Mouse (Mus musculus) CH12.LX (cell line): ENCODE data around the gene Ptch2. TPM values are rescaled to one million over a fixed set of nuclear protein-coding genes. Genes with fewer than 3 reads are reported as not detected.
A peak's percentile ranks its signal among the peaks of the same experiment; 100 is the strongest.

Experiments used
- DNase-seq: peaks from one replicate; pipeline ENCODE4 v3.0.0-alpha.2; 2013; ENCODE audit errors: extremely low read depth
- H3K27ac ChIP-seq: 2 replicates; pipeline ENCODE4 v1.5.1; 2012; ENCODE audit warnings: low read depth, mild to moderate bottlenecking, control low read depth, moderate library complexity; ENCODE audit not compliant: insufficient read depth
- H3K27me3 ChIP-seq: replicated peaks from 2 replicates; pipeline ENCODE3; 2012; ENCODE audit warnings: inconsistent platforms
- H3K36me3 ChIP-seq, 2 experiments: replicated peaks in 1 of 2; 2 replicates each; pipeline versions ENCODE3 to v1.6.1; 2012; ENCODE audit warnings: inconsistent platforms in 1 of 2, low read length in 1 of 2, mild to moderate bottlenecking in 1 of 2, mixed read lengths in 1 of 2, moderate library complexity in 1 of 2; ENCODE audit not compliant: control insufficient read depth in 1 of 2, insufficient read depth in 1 of 2
- H3K4me1 ChIP-seq, 2 experiments: 2 replicates each; pipeline ENCODE4 v1.6.1; 2012; ENCODE audit warnings: inconsistent platforms in 1 of 2, moderate library complexity in 1 of 2; ENCODE audit not compliant: insufficient read depth in 2 of 2, control insufficient read depth in 1 of 2
- H3K4me2 ChIP-seq: 2 replicates; pipeline ENCODE4 v1.6.1; 2012; ENCODE audit warnings: low read depth, mild to moderate bottlenecking, control low read depth; ENCODE audit not compliant: poor library complexity, insufficient read depth, severe bottlenecking
- H3K4me3 ChIP-seq, 3 experiments: fragments of 150-350 bp in 1 of 3; sonication (generic) in 1 of 3; replicated peaks in 1 of 3; 2 replicates each; pipeline versions ENCODE3 to v1.5.1; 2011 to 2012; ENCODE audit warnings: low read depth in 2 of 3, low read length in 2 of 3, mild to moderate bottlenecking in 2 of 3, moderate library complexity in 2 of 3, control low read depth in 1 of 3, improper control_type of control experiment in 1 of 3, inconsistent platforms in 1 of 3, mixed read lengths in 1 of 3; ENCODE audit not compliant: poor library complexity in 1 of 3
- H3K79me2 ChIP-seq: replicated peaks from 2 replicates; pipeline ENCODE4 v1.6.1; 2012; ENCODE audit warnings: mild to moderate bottlenecking, moderate library complexity; ENCODE audit not compliant: control insufficient read depth, poor library complexity, insufficient read depth, severe bottlenecking; ENCODE audit errors: extremely low read depth
- H3K9ac ChIP-seq: 2 replicates; pipeline ENCODE4 v1.6.1; 2012; ENCODE audit warnings: low read depth, mild to moderate bottlenecking, control low read depth, moderate library complexity; ENCODE audit not compliant: insufficient read depth
- H3K9me3 ChIP-seq: replicated peaks from 2 replicates; pipeline ENCODE3; 2012; ENCODE audit warnings: low read length, inconsistent platforms, mixed read lengths
- CHD1 ChIP-seq: IDR thresholded peaks from 2 replicates; pipeline ENCODE4 v1.6.1; 2012; ENCODE audit warnings: low read depth, low read length, improper control_type of control experiment, inconsistent platforms
- CHD2 ChIP-seq: IDR thresholded peaks from 2 replicates; pipeline ENCODE4 v1.6.1; 2011; ENCODE audit warnings: low read length, improper control_type of control experiment
- CTCF ChIP-seq, 2 experiments: IDR thresholded peaks in 1 of 2; conservative IDR thresholded peaks in 1 of 2; 2 replicates each; pipeline ENCODE4 v1.5.1; 2011 to 2012; ENCODE audit warnings: low read depth in 2 of 2, low read length in 2 of 2, improper control_type of control experiment in 1 of 2, inconsistent platforms in 1 of 2, mild to moderate bottlenecking in 1 of 2, moderate library complexity in 1 of 2
- ELF1 ChIP-seq: IDR thresholded peaks from 2 replicates; pipeline ENCODE4 v1.6.1; 2014; ENCODE audit warnings: low read depth, mild to moderate bottlenecking, inconsistent platforms, low read length, improper control_type of control experiment
- EP300 ChIP-seq: IDR thresholded peaks from 2 replicates; pipeline ENCODE4 v1.6.1; 2011; ENCODE audit warnings: low read length, improper control_type of control experiment
- ETS1 ChIP-seq: conservative IDR thresholded peaks from 2 replicates; pipeline ENCODE4 v1.6.1; 2012; ENCODE audit warnings: low read depth, mild to moderate bottlenecking, inconsistent platforms, low read length, improper control_type of control experiment, moderate library complexity
- GABPA ChIP-seq: IDR thresholded peaks from 2 replicates; pipeline ENCODE4 v1.6.1; 2012; ENCODE audit warnings: low read depth, low read length, improper control_type of control experiment, inconsistent platforms; ENCODE audit not compliant: insufficient replicate concordance
- HCFC1 ChIP-seq: IDR thresholded peaks from 2 replicates; pipeline ENCODE4 v1.6.1; 2012; ENCODE audit warnings: low read depth, mild to moderate bottlenecking, inconsistent platforms, low read length, improper control_type of control experiment
- IRF4 ChIP-seq: IDR thresholded peaks from 2 replicates; pipeline ENCODE4 v1.6.1; 2014; ENCODE audit warnings: low read depth, mild to moderate bottlenecking, inconsistent platforms, low read length, improper control_type of control experiment
- JUND ChIP-seq: conservative IDR thresholded peaks from 2 replicates; pipeline ENCODE4 v1.6.1; 2011; ENCODE audit warnings: low read depth, low read length, improper control_type of control experiment
- NELFE ChIP-seq: IDR thresholded peaks from 2 replicates; pipeline ENCODE4 v1.6.1; 2011; ENCODE audit warnings: low read depth, low read length, improper control_type of control experiment
- NRF1 ChIP-seq: IDR thresholded peaks from 2 replicates; pipeline ENCODE4 v1.6.1; 2014; ENCODE audit warnings: low read depth, mild to moderate bottlenecking, inconsistent platforms, low read length, improper control_type of control experiment, moderate library complexity
- PAX5 ChIP-seq: IDR thresholded peaks from 2 replicates; pipeline ENCODE4 v1.6.1; 2012; ENCODE audit warnings: low read length, inconsistent platforms, mixed read lengths
- POLR2A ChIP-seq: IDR thresholded peaks from 2 replicates; pipeline ENCODE4 v1.6.1; 2011; ENCODE audit warnings: low read depth, mild to moderate bottlenecking, improper control_type of control experiment, low read length
- POLR2AphosphoS2 ChIP-seq: IDR thresholded peaks from 2 replicates; pipeline ENCODE4 v1.6.1; 2011; ENCODE audit warnings: low read depth, low read length, improper control_type of control experiment
- RAD21 ChIP-seq: IDR thresholded peaks from 2 replicates; pipeline ENCODE4 v1.6.1; 2011; ENCODE audit warnings: low read depth, mild to moderate bottlenecking, low read length, improper control_type of control experiment, moderate library complexity
- RCOR1 ChIP-seq: conservative IDR thresholded peaks from 2 replicates; pipeline ENCODE4 v1.6.1; 2012; ENCODE audit warnings: low read depth, mild to moderate bottlenecking, inconsistent platforms, low read length, improper control_type of control experiment
- SMC3 ChIP-seq: IDR thresholded peaks from 2 replicates; pipeline ENCODE4 v1.6.1; 2011; ENCODE audit warnings: low read depth, low read length, improper control_type of control experiment
- TBP ChIP-seq: conservative IDR thresholded peaks from 2 replicates; pipeline ENCODE4 v1.6.1; 2011; ENCODE audit warnings: low read depth, low read length, improper control_type of control experiment
- TCF12 ChIP-seq: IDR thresholded peaks from 2 replicates; pipeline ENCODE4 v1.6.1; 2014; ENCODE audit warnings: low read depth, mild to moderate bottlenecking, inconsistent platforms, low read length, improper control_type of control experiment
- UBTF ChIP-seq: IDR thresholded peaks from 2 replicates; pipeline ENCODE4 v1.6.1; 2012; ENCODE audit warnings: low read depth, mild to moderate bottlenecking, inconsistent platforms, low read length, improper control_type of control experiment, moderate library complexity
- USF1 ChIP-seq: IDR thresholded peaks from 2 replicates; pipeline ENCODE4 v1.6.1; 2014; ENCODE audit warnings: low read depth, mild to moderate bottlenecking, inconsistent platforms, low read length, improper control_type of control experiment
- ZC3H11A ChIP-seq: IDR thresholded peaks from 2 replicates; pipeline ENCODE4 v1.6.1; 2012; ENCODE audit warnings: low read depth, mild to moderate bottlenecking, inconsistent platforms, low read length, improper control_type of control experiment
- ZMIZ1 ChIP-seq: IDR thresholded peaks from 2 replicates; pipeline ENCODE4 v1.6.1; 2012; ENCODE audit warnings: low read depth, mild to moderate bottlenecking, inconsistent platforms, low read length, improper control_type of control experiment
- ZNF384 ChIP-seq: IDR thresholded peaks from 2 replicates; pipeline ENCODE4 v1.6.1; 2012; ENCODE audit warnings: low read depth, low read length, improper control_type of control experiment, inconsistent platforms
- dilution Hi-C: fragments of 300-500 bp; cut with MboI; formaldehyde crosslinking; loops from 2 replicates; pipeline ENCODE4 v1.14.3; 2020; ENCODE audit warnings: low sequenced_read_pairs; ENCODE audit not compliant: extremely low pct_unique_long_range_greater_than_20kb, extremely low pct_ligation_motif_present
- in situ Hi-C: fragments of 300-500 bp; cut with MboI; formaldehyde crosslinking; loops from 3 replicates; pipeline ENCODE4 v1.14.3; 2019; ENCODE audit warnings: low sequenced_read_pairs, low pct_ligation_motif_present, low pct_unique_long_range_greater_than_20kb, mixed read lengths
- polyA plus RNA-seq: library from polyadenylated mRNA; unstranded; fragments of >175 nt; gene quantifications from 2 replicates; pipeline ENCODE4 v1.2.1, GENCODE M21; 2012; ENCODE audit warnings: low read depth; ENCODE audit not compliant: insufficient read length
- total RNA-seq, 2 experiments: library from RNA; depleted of rRNA; stranded (reverse); fragments of 300-350 nt in 1 of 2; fragments of >200 nt in 1 of 2; gene quantifications; 2 replicates each; pipeline ENCODE4 v1.2.3; 2012 to 2014

The Ptch2 gene
- total and polyA plus RNA-seq, 3 experiments = 0.21 to 0.79 TPM; not detected in 1

DNA sequence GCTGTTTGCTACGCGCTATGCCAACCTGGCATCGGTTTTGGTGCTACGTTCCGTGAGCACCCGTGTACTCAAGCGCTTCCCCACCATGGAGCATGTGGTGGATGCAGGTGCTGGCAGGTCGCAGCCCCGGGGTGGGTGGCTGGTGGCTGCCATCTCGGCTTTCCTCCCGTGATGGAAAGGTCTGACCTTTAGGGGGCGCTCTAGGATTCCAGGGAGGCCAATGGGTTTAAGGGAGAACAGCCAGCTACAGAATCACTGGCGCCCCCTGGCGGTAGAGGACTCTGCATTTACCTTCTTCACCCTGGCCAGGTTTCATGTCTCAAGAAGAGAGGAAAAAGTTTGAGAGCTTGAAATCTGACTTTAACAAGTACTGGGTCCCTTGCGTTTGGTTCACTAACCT lies 50.3 kb downstream of the Ptch2 start:
- Histone ChIP-seq H3K9ac (no peak overlapping the region), H3K9me3 (no peaks in the 10 kb centered on the region), H3K36me3 (peaks cover 29 to 36% of the 10 kb centered on the region in 2 experiments), H3K4me3 (no peak overlapping the region), H3K79me2 (no peaks in the 10 kb centered on the region; the same call in 1 of the 2 replicates), H3K4me2 (no peak overlapping the region), H3K4me1 (peaks cover 0 to 6% of the 10 kb centered on the region in 2 experiments; a peak in 1 of 4 replicates), H3K27ac (no peak overlapping the region), H3K27me3 (no peaks in the 10 kb centered on the region)
- TF ChIP-seq TCF12 = 0 out of 2 replicates have a peak, but pooled peaks have one; percentile 38
- peak; percentile 57 for TF ChIP-seq SMC3
- no peak for TF ChIP-seq ETS1
- TF ChIP-seq CTCF (conservative IDR thresholded peaks at IDR 0.05 in 1 of 2, IDR thresholded peaks at IDR 0.05 in 1 of 2; ENCODE audit: low read depth in 2 of 2, low read length in 2 of 2) = peak; percentile 88 to 99
- TF ChIP-seq POLR2A = 0 out of 2 replicates have a peak, but pooled peaks have one; percentile 19
- peak; percentile 65 for TF ChIP-seq RAD21
- TF ChIP-seq IRF4 = 0 out of 2 replicates have a peak, but pooled peaks have one; percentile 21
- peak; percentile 66; the same call in 1 of the 2 replicates for TF ChIP-seq NELFE
- 0 out of 2 replicates have a peak, but pooled peaks have one; percentile 17 for TF ChIP-seq HCFC1
- no peak for TF ChIP-seq ELF1
- no peak for TF ChIP-seq JUND
- no peak for TF ChIP-seq USF1
- no peak for TF ChIP-seq CHD2
- dilution Hi-C loops = no loop called here
- peak; percentile 97 for DNase-seq
- in situ Hi-C loops = no loop called here

DNA sequence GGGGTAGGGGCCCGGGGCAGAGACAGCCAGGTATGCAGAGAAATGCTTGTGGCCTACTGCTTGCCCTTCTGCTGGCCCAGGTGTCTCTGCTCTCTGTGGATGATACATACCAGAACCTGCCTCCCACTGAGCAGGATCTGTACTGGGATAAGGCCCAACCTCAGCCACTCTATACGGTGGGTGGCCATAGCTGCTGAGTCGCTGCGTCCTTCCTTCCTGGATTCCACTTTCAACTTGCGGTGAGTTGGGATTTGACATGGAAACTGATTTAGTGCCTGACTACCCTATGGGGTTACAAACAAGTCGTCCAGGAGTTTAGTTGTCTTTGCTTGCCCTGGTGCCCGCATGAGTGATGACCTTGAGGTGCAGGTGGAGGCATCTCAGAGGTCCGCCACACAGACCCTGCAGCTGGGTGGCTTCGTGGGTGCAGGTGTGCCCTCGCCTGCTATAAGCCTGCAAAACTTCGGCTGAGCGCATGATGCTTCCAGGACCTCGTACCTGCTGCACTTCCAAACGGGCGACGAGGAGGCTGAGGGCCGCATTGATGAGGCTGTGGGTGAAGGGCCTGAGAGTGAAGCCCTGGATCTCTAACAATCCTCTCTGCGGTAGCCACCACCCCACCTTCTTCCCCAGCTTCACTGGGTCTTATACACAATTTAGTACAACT lies 52.3 kb downstream of the Ptch2 start:
- no peaks in the 10 kb centered on the region for H3K27me3 ChIP-seq
- no peak for DNase-seq
- H3K27ac ChIP-seq = no peak overlapping the region
- H3K36me3 ChIP-seq = peaks cover 47 to 54% of the 10 kb centered on the region in 2 experiments
- H3K4me3 ChIP-seq = no peak overlapping the region
- in situ Hi-C loops (no loop called here), dilution Hi-C loops (no loop called here)
- no peak overlapping the region for H3K4me2 ChIP-seq
- H3K9me3 ChIP-seq = no peaks in the 10 kb centered on the region
- H3K79me2 ChIP-seq = peaks cover 11% of the 10 kb centered on the region
- H3K9ac ChIP-seq = no peak overlapping the region
- no peak for TF ChIP-seq CHD1
- no peak for TF ChIP-seq ZNF384
- TF ChIP-seq EP300 = no peak
- no peak for TF ChIP-seq SMC3
- no peak for TF ChIP-seq UBTF
- TF ChIP-seq CTCF (conservative IDR thresholded peaks at IDR 0.05 in 1 of 2, IDR thresholded peaks at IDR 0.05 in 1 of 2; ENCODE audit: low read depth in 2 of 2, low read length in 2 of 2) = no peak
- TF ChIP-seq PAX5 = no peak
- no peak for TF ChIP-seq RCOR1
- no peak for TF ChIP-seq NELFE
- 0 out of 2 replicates have a peak, but pooled peaks have one; percentile 15 for TF ChIP-seq POLR2AphosphoS2
- TF ChIP-seq TBP = no peak
- no peak for TF ChIP-seq ZC3H11A
- TF ChIP-seq GABPA = no peak
- 0 out of 2 replicates have a peak, but pooled peaks have one; percentile 18 for TF ChIP-seq POLR2A
- TF ChIP-seq NRF1 = no peak
- TF ChIP-seq ZMIZ1 = peak; percentile 83; the same call in 1 of the 2 replicates
- TF ChIP-seq, all 38 proteins: peak for 3
- peaks cover 7 to 23% of the 10 kb centered on the region in 2 experiments for H3K4me1 ChIP-seq
